Mouse (Mus musculus): ENCODE results near the gene Col4a1. TPM values are rescaled to one million over a fixed set of nuclear protein-coding genes. Genes with fewer than 3 reads are reported as not detected.
A peak's percentile ranks its signal among the peaks of the same experiment; 100 is the strongest.

The Col4a1 gene
- polyA plus RNA-seq, 1 experiment = 136 TPM

- no peak overlapping the region for H3K27ac ChIP-seq (ENCODE audit: insufficient read depth, low read depth, low read length)
- no peaks in the 10 kb centered on the region for H3K36me3 ChIP-seq (ENCODE audit: control insufficient read depth, insufficient read depth, low read length)
- TF ChIP-seq POLR2A (IDR thresholded peaks at IDR 0.05; ENCODE audit: low read depth, low read length) (no peak), CTCF (IDR thresholded peaks at IDR 0.05; ENCODE audit: extremely low read depth, insufficient read length, insufficient replicate concordance, low read depth, low read length) (no peak)
- H3K4me3 ChIP-seq (ENCODE audit: low read depth, low read length) = no peak overlapping the region
- no peaks in the 10 kb centered on the region; the same call in 1 of the 2 replicates for H3K4me1 ChIP-seq (ENCODE audit: control insufficient read depth, insufficient read depth, insufficient read length, low read length)
- no peaks in the 10 kb centered on the region for H3K27me3 ChIP-seq (ENCODE audit: control insufficient read depth, insufficient read depth, low read length)
- WGBS = 55% methylated on average over 7 of the region's 7 CpGs
These were observed 88.4 kb downstream of the Col4a1 start for GRCm38 (mm10) chr8:11224178-11224577.

DNA sequence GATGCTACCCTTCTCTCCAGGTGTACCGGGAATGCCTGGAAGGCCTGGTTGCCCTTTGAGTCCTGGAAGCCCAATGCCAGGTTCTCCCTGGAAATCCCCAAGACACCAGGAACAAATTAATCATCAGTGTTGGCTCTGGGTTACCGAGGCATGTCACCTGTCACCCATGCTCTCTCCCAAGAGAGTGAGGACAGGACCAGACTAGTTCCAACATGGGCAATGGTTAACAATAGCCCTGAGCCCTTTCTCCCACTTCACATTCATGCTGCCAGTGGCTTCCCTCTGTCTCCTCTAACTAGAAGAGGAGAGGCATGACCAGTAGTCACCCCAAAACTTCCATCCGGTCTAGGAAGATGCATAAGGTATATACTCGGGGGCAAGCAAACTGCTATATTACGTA is 91.3 kb downstream of the Col4a1 start:
- Histone ChIP-seq H3K27me3 (ENCODE audit: control insufficient read depth, insufficient read depth, low read length) (no peaks in the 10 kb centered on the region), H3K36me3 (ENCODE audit: control insufficient read depth, insufficient read depth, low read length) (no peaks in the 10 kb centered on the region), H3K4me1 (ENCODE audit: control insufficient read depth, insufficient read depth, insufficient read length, low read length) (no peaks in the 10 kb centered on the region; the same call in 1 of the 2 replicates), H3K4me3 (ENCODE audit: low read depth, low read length) (no peak overlapping the region), H3K27ac (ENCODE audit: insufficient read depth, low read depth, low read length) (no peak overlapping the region)
- WGBS = 79% methylated on average over 5 of the region's 5 CpGs
- TF ChIP-seq POLR2A (IDR thresholded peaks at IDR 0.05; ENCODE audit: low read depth, low read length) (no peak), CTCF (IDR thresholded peaks at IDR 0.05; ENCODE audit: extremely low read depth, insufficient read length, insufficient replicate concordance, low read depth, low read length) (no peak)

- Histone ChIP-seq H3K36me3 (ENCODE audit: control insufficient read depth, insufficient read depth, low read length) (no peaks in the 10 kb centered on the region), H3K4me1 (ENCODE audit: control insufficient read depth, insufficient read depth, insufficient read length, low read length) (no peaks in the 10 kb centered on the region; the same call in 1 of the 2 replicates), H3K27me3 (ENCODE audit: control insufficient read depth, insufficient read depth, low read length) (no peaks in the 10 kb centered on the region), H3K4me3 (ENCODE audit: low read depth, low read length) (no peak overlapping the region), H3K27ac (ENCODE audit: insufficient read depth, low read depth, low read length) (no peak overlapping the region)
- 66% methylated on average over 6 of the region's 6 CpGs for WGBS
- no peak for TF ChIP-seq CTCF (IDR thresholded peaks at IDR 0.05; ENCODE audit: extremely low read depth, insufficient read length, insufficient replicate concordance, low read depth, low read length)
- TF ChIP-seq POLR2A (IDR thresholded peaks at IDR 0.05; ENCODE audit: low read depth, low read length) = no peak
These were observed 93.3 kb downstream of the Col4a1 start for GRCm38 (mm10) chr8:11219282-11219681.

DNA sequence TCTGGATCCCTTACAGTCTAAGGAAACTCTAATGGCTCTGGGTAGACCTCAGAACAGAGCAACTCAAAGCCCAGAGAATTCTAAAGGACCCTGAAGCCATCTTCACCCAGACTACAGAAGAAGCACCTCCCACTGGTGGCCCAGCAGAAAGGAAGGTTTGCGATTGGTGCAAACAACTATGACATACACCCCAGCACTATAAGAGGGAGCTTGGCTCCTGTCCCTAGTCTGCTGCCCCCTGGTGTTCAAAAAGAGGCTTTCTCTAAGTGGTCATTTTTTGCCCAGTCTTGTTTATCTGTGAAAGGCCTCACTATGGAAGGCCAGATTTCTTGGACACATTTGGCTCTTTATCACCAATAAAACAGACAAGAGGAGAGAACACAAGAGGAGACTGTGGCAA is 97.4 kb downstream of the Col4a1 start:
- Histone ChIP-seq H3K27ac (ENCODE audit: insufficient read depth, low read depth, low read length) (no peak overlapping the region), H3K4me3 (ENCODE audit: low read depth, low read length) (no peak overlapping the region), H3K4me1 (ENCODE audit: control insufficient read depth, insufficient read depth, insufficient read length, low read length) (no peaks in the 10 kb centered on the region), H3K36me3 (ENCODE audit: control insufficient read depth, insufficient read depth, low read length) (no peaks in the 10 kb centered on the region), H3K27me3 (ENCODE audit: control insufficient read depth, insufficient read depth, low read length) (no peaks in the 10 kb centered on the region)
- WGBS = 32% methylated on average over 1 of the region's 1 CpGs
- TF ChIP-seq CTCF (IDR thresholded peaks at IDR 0.05; ENCODE audit: extremely low read depth, insufficient read length, insufficient replicate concordance, low read depth, low read length) (peak; percentile 58; the same call in 1 of the 2 replicates), POLR2A (IDR thresholded peaks at IDR 0.05; ENCODE audit: low read depth, low read length) (no peak)

DNA sequence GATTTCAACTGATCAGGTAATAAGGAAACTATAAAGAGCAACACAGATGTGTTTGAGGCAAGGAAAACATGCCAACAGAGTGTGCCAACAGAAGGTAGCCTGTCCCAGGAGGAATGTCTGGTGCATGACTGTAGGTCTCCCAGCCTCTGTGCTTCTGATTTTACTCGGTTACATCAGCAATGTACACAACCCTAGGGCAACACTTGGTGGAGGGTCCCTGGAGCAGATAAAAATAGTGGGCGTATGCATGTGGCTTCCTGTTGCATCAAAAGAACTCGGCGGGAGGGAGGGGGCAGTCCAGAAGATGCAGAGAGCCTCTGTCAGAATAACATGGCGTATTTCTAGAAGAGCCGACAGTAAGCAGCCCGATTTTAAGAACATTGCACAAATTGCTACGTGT is 106.1 kb downstream of the Col4a1 start:
- H3K36me3 ChIP-seq (ENCODE audit: control insufficient read depth, insufficient read depth, low read length) = peaks cover 2% of the 10 kb centered on the region; the same call in 1 of the 2 replicates
- no peak overlapping the region for H3K27ac ChIP-seq (ENCODE audit: insufficient read depth, low read depth, low read length)
- no peaks in the 10 kb centered on the region for H3K27me3 ChIP-seq (ENCODE audit: control insufficient read depth, insufficient read depth, low read length)
- no peak for TF ChIP-seq CTCF (IDR thresholded peaks at IDR 0.05; ENCODE audit: extremely low read depth, insufficient read length, insufficient replicate concordance, low read depth, low read length)
- TF ChIP-seq POLR2A (IDR thresholded peaks at IDR 0.05; ENCODE audit: low read depth, low read length) = no peak
- no peak overlapping the region for H3K4me3 ChIP-seq (ENCODE audit: low read depth, low read length)
- 69% methylated on average over 8 of the region's 8 CpGs for WGBS
- no peaks in the 10 kb centered on the region for H3K4me1 ChIP-seq (ENCODE audit: control insufficient read depth, insufficient read depth, insufficient read length, low read length)

DNA sequence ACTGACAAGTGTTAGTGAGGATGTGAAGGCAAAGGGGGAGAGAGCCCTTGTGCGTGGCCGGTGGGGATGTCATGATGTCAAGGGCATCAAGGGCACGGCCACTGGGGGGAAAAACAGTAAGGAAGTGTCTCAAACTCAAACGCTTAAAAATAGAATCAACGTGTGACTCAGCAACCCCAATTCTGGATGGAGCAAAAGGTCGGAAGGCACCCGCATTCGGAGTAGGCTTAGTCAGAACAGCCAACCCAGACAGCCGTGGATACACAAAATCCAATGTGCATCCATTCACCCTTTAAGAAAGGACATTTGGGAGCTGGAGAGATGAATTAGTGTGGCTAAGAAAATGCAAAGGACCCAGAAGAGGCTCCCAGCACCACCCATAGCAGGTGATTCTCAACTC is 107.1 kb downstream of the Col4a1 start:
- Histone ChIP-seq H3K4me1 (ENCODE audit: control insufficient read depth, insufficient read depth, insufficient read length, low read length) (no peaks in the 10 kb centered on the region), H3K27me3 (ENCODE audit: control insufficient read depth, insufficient read depth, low read length) (no peaks in the 10 kb centered on the region), H3K27ac (ENCODE audit: insufficient read depth, low read depth, low read length) (no peak overlapping the region), H3K36me3 (ENCODE audit: control insufficient read depth, insufficient read depth, low read length) (peaks cover 2% of the 10 kb centered on the region; the same call in 1 of the 2 replicates), H3K4me3 (ENCODE audit: low read depth, low read length) (no peak overlapping the region)
- WGBS = 71% methylated on average over 9 of the region's 9 CpGs
- TF ChIP-seq CTCF (IDR thresholded peaks at IDR 0.05; ENCODE audit: extremely low read depth, insufficient read length, insufficient replicate concordance, low read depth, low read length) (no peak), POLR2A (IDR thresholded peaks at IDR 0.05; ENCODE audit: low read depth, low read length) (no peak)

GRCm38 (mm10) chr8:11203260-11204110 is 109.1 kb downstream of the Col4a1 start:
- peaks cover 2% of the 10 kb centered on the region; the same call in 1 of the 2 replicates for H3K36me3 ChIP-seq (ENCODE audit: control insufficient read depth, insufficient read depth, low read length)
- no peak overlapping the region for H3K4me3 ChIP-seq (ENCODE audit: low read depth, low read length)
- H3K27me3 ChIP-seq (ENCODE audit: control insufficient read depth, insufficient read depth, low read length) = no peaks in the 10 kb centered on the region
- WGBS = 57% methylated on average over 12 of the region's 12 CpGs
- no peaks in the 10 kb centered on the region for H3K4me1 ChIP-seq (ENCODE audit: control insufficient read depth, insufficient read depth, insufficient read length, low read length)
- TF ChIP-seq POLR2A (IDR thresholded peaks at IDR 0.05; ENCODE audit: low read depth, low read length) (no peak), CTCF (IDR thresholded peaks at IDR 0.05; ENCODE audit: extremely low read depth, insufficient read length, insufficient replicate concordance, low read depth, low read length) (no peak)
- H3K27ac ChIP-seq (ENCODE audit: insufficient read depth, low read depth, low read length) = no peak overlapping the region

Data from small intestine, adult 2 months (tissue).